Mouse (Mus musculus): Measurements from ENCODE around the gene Fam189a2.
A peak's percentile ranks its signal among the peaks of the same experiment; 100 is the strongest.

The Fam189a2 gene

DNA sequence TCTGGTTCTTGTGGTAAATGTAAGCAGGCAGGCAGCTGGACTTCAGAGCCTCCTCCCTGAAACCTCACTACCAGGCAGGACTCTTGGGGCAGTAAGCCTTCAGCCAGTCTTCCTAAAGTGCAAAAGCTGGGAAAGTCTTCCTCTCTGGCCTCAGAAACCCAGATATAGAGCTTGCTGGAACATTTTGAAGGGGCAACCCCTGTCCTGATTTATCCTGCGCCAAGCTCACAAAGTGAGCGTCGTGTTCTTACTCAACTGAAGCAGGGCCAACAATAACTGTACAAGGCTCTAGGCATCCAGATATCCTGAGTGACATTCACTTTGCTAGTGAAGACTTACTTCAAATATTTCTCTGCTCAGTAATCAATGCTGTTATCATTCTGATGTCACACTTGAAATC, 60.4 kb downstream of the Fam189a2 start:
- no peak for DNase-seq

- DNase-seq = no peak
Observed at GRCm38 (mm10) chr19:23968862-23969225, 62.0 kb downstream of the Fam189a2 start.

DNA sequence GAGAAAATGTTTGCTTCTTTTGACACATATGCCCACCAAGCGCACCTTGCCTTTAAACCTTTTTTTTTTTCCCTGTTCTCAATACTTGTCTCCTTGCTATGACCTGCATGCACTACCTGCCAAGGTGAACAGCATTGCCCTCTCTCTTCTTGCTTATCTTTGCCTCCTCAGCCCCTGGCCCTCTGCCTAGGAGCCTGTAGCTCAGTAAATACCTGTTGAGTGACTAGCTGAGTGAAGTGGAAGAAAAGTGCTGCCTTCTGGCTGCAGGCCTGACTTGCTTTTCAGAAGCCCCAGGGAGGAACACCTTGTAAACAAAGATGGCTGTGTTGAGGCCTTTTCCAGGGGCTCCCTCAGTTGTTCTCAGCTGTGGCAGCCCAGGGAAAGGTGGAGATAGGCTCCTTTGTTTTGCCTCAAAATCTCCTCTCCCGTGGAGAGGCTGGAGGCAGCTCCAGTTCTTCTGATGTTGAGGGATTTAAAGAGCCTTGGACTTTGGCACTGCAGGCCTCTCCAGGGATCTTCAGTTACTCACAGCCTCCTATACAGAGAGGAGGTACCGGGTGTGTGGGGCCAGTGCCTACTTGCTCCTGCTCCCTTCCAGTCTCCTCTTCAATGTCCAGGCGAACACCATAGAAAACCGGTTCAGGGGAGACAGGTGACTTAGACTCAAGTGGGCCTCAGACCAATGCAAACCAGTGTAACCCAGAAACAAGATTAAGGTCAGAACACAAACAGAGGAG, 62.5 kb downstream of the Fam189a2 start:
- DNase-seq = no peak

GRCm38 (mm10) chr19:23967156-23967555, 63.7 kb downstream of the Fam189a2 start:
- no peak for DNase-seq

DNA sequence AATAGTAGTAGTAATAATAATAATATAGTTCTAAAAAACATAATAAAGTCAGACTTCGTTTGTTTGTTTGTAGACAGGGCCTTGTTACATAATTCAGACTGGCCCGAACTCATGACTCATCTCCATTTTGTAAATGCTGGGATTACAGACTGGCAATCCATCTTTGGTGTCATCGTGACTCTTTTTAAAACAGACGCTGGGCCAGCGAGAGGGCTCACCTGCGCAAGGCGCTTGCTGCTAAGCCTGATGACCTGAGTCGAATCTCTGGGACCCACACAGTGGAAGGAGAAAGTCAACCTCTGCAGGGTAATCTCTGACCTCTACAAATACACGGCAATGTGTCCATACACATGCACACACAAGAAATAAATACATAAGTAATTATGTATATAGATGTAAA, 64.4 kb downstream of the Fam189a2 start:
- DNase-seq = no peak

DNA sequence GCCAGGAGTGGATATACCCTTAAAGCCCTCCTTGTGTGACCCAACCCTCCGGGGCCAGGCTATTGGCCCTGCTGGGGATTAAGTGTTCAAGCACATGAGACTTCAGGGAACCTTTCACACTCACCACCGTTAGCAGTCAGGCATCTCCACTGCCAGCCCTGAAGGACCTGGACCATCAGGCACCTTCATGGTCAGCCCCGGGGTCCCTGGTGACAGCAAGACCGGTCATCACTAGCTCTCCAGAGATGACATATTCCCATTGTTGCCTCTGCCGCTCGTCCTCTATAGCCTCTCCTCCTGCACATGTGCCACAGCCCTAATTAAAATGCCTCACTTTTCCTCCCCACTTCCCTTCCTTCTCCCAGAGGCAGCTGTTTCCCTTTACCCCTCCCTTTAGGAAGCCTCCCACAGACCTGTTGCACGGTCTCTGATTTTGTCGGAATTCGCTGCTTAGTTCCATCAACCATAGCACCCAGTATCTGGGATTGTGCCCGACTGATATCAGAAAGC, 66.4 kb downstream of the Fam189a2 start:
- DNase-seq = no peak

GRCm38 (mm10) chr19:23961516-23961915, 69.3 kb downstream of the Fam189a2 start:
- DNase-seq = peak in 1 of 2 experiments; percentile 11

- no peak for DNase-seq
Observed at GRCm38 (mm10) chr19:23960831-23961447, 69.9 kb downstream of the Fam189a2 start.

DNA sequence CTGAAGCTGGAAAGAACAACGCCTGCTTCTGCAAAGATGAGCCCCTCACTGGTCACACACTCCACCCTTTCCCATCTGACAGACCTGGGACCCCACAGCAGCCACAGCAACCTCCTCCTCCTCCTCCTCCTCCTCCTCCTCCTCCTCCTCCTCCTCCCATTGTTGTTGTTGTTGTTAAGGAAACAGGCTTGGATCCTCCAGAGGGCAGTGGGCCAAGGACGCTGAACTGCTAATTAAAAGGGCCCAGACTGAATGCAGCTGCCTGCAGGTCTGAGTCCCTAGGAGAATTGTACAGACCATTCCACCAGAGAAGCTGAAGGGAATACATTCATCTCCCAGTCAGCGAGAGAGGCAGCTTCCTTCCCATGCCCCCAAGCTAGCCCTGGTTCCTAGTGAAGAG, 70.5 kb downstream of the Fam189a2 start:
- no peak for DNase-seq

DNA sequence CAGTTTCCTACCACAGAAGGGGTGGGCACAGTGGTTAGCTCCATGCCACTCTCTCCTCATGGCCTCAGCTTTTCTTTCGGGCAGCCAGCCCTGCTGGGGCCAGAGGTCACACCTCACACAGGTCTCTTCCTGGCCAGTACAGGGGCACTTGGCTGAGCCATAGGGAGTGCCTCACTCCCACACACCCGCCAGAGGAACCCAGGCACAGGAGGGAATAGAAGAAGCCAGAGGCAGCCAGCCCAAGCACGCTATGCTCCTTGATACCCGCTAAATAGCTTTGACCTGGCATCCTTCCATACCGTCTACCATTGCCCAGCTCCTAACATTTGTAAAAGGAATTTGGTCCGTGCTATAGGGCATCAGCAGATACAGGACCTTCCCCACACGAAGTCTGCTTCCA, 70.9 kb downstream of the Fam189a2 start:
- no peak for DNase-seq

DNA sequence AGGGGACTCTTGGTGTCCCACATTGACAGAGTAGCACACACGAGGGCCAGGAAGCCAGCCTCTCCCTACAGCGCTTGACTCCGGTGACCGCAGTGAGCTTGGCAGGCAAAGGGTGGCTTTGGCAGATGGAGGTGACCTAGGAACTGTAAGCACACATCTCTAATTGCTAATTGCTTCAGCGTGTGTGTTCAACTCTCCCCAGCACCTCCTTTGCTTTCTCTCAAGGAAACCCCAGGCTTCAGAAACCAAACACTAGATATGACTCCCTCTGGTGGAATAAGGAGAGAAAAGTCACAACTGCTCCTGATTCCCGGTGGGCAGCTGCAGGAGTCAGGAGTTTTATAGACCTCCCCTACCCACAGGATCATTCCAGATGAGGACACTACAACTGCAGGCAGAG, 71.9 kb downstream of the Fam189a2 start:
- DNase-seq = no peak

- DNase-seq = no peak
Observed at GRCm38 (mm10) chr19:23957563-23957962, 73.3 kb downstream of the Fam189a2 start.

- no peak for DNase-seq
Observed at GRCm38 (mm10) chr19:23956299-23956975, 74.4 kb downstream of the Fam189a2 start.

DNA sequence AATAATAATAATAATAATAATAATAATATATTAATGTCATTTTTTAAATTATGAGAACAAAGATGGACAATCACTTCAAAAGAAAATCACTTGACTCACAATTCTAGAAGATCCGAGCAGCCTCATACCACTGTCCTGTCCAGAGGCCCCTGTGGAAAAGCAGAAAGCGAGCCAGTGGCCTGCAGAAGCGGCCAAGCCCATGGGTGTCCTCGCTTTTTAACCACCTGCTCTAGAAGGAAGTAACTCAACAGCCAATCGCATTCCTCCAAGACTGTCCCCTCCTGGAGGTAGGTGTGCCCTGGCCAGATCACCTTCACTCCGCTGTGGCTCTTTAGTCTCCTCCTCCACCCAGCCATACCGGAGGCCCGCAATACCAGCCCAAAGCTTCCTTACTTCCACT, 75.4 kb downstream of the Fam189a2 start:
- no peak for DNase-seq

DNA sequence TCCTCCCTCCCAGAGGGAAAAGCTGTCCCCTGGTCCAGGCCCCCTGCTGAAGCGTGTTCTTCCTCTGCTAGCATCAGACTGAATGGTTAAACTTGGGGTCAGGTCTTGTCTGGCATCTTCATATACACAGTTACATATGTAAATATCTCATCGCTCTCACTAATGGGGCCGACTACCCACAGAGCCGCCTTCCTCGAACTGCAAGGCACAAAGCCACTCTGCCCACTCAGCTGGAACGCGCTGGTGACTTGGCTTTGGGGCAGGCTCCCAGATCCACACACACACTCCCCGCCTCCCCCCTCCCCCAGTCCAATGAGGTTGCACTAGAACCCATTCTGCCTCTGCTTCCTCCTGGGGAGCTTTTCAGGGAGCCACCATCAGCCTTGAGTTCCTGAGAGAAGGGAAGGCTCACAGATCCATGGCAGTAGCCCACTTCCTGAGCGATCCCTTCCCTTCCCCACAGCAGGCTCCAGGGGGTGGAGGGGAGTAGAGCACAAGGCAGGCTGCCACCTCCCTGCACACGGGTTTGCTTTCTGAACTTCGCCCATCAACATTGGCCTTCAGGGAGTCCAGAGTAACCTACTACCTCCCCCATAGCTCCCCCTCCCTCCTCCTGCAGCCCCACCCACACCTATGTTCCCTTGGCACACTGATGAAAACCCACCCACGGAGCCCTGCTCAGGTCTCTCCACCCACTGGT, 82.4 kb downstream of the Fam189a2 start:
- DNase-seq = no peak

DNA sequence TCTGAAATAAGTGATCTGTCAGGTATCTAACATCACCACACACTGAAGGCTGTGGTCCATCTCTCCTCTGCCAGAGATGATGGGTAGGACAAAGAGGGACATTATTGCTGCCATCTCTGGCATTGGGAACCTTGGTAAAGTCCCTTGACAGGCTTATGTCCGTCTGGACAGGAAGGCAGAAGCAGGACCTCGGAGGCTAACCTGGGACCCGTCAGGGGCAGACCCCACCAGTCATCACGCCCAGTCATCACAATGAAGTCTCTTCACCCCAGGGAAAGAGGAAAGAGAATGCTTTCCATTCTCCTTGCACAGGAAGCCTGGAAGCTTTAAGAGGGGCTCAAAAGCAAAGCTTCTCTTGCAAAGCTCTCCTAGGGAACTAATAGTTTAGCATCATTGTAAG, 82.9 kb downstream of the Fam189a2 start:
- no peak for DNase-seq

- no peak for DNase-seq
Observed at GRCm38 (mm10) chr19:23946751-23947150, 84.1 kb downstream of the Fam189a2 start.

DNA sequence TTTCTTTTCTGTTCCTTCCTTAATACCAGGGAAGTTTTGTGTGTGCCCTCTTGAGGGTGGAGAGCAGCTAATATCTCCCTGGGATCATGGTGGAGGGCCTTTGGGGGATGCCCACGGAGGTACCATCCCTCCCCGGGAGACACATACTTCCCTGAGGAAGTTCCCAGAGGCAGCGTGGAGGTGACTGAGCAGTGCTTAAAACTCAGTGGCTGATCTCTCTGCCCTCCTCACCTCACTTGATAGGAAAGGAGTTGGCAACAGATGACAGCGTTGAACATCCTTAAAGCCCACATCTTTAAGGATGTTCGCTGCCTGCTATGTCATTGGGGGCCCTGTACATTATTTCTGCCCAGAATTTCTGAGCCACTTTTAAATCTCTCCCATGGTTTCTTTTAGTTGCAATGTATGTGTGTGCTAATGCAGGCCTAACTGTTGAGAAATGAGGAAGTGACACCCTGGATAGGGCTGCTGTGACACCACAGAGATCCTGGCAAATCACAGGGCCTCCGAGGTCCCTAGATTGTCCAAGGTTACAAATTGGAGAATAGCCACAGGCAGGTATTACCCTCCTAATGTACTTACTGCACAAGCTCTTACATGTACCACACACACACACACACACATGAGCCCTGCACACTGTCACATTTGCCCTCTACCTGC, 84.7 kb downstream of the Fam189a2 start:
- DNase-seq = no peak

- DNase-seq = no peak
Observed at GRCm38 (mm10) chr19:23942886-23943285, 87.9 kb downstream of the Fam189a2 start.

DNA sequence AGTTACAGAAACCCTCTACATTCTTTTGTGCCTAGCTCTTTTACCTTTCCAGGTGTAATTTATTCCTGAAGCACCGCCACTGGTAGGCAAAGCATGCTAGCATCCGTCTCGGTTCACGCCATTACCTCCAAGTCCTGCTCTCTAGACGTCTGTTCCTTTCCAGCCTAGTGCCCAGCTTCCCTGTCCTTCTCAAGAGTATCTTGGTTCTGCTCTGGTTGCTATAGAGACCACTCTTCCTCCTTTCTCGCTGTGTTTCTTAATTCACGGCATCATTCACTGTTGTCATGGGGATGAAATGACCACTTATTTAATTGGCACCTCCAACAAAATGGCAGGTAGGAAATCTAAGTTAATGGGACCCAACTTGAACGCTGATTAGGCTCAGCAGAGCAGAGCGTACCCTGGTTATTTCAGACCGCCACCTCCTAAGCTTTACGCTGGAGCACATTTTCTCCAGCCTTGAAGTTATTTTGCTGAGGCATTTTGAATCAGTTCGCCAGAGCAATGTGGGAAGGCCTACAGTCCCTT, 89.3 kb downstream of the Fam189a2 start:
- DNase-seq = no peak

DNA sequence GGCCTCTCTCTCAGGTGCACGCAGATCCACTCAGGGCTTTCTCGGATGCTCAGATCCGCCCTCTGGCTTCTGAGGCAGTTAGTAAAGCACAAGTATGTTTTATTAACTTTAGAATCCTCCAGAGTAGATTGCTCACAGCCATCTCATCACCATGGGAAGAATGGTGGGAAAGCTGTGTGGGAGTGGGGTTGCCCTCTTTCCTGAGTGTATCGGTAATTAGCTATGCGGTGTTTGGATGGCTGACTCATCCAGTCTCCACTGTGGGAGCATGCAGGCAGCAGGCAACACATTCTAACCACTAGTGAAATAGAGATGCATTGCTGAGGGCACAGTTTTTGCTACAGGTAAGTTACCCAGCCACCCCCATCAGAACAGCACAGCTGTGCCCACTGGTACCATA, 100.0 kb downstream of the Fam189a2 start:
- DNase-seq = no peak

GRCm38 (mm10) chr19:23925541-23925940, 105.3 kb downstream of the Fam189a2 start:
- no peak for DNase-seq

- DNase-seq = no peak
Observed at GRCm38 (mm10) chr19:23924791-23925190, 106.0 kb downstream of the Fam189a2 start.
